Mouse (Mus musculus) midbrain, embryonic 14.5 days (tissue): ENCODE data around the gene Tjp2. TPM values are rescaled to one million over a fixed set of nuclear protein-coding genes. Genes with fewer than 3 reads are reported as not detected.

ENCODE experiments used
- ATAC-seq: fragments of 200-750 bp; cut with Nextera tagmentation; 2 replicates; pipeline ENCODE4 v1.8.0; 2017; ENCODE audit warnings: moderate number of reproducible peaks, moderate library complexity; ENCODE audit not compliant: low FRiP score, low TSS enrichment
- DNase-seq: peaks from one replicate; pipeline ENCODE4 v3.0.0-alpha.2; 2015
- H3K27ac ChIP-seq: fragments of 300-500 bp; sonication (generic); replicated peaks from 2 replicates; pipeline ENCODE4 v1.5.1; 2014; ENCODE audit warnings: mild to moderate bottlenecking, low read depth, low read length, moderate library complexity
- H3K27me3 ChIP-seq: fragments of 300-500 bp; sonication (generic); 2 replicates; pipeline ENCODE4 v1.6.1; 2014; ENCODE audit warnings: low read length, control low read depth, mixed read lengths; ENCODE audit not compliant: control insufficient read depth, insufficient read depth
- H3K36me3 ChIP-seq: fragments of 300-500 bp; sonication (generic); 2 replicates; pipeline ENCODE4 v1.6.1; 2014; ENCODE audit warnings: low read length, control low read depth; ENCODE audit not compliant: control insufficient read depth, insufficient read depth
- H3K4me1 ChIP-seq: fragments of 300-500 bp; sonication (generic); 2 replicates; pipeline ENCODE4 v1.6.1; 2014; ENCODE audit warnings: mild to moderate bottlenecking, antibody characterized with exemption, low read length, control low read depth; ENCODE audit not compliant: control insufficient read depth, insufficient read depth
- H3K4me2 ChIP-seq: fragments of 300-500 bp; sonication (generic); 2 replicates; pipeline ENCODE4 v1.6.1; 2014; ENCODE audit warnings: mild to moderate bottlenecking, low read length, moderate library complexity
- H3K4me3 ChIP-seq: fragments of 300-500 bp; sonication (generic); replicated peaks from 2 replicates; pipeline ENCODE4 v1.5.1; 2014; ENCODE audit warnings: low read depth, low read length
- H3K9ac ChIP-seq: fragments of 300-500 bp; sonication (generic); replicated peaks from 2 replicates; pipeline ENCODE4 v1.6.1; 2014; ENCODE audit warnings: mild to moderate bottlenecking, low read length, moderate library complexity
- H3K9me3 ChIP-seq: fragments of 300-500 bp; sonication (generic); 2 replicates; pipeline ENCODE4 v1.6.1; 2016; ENCODE audit warnings: low read length, control low read depth, mixed read lengths; ENCODE audit not compliant: control insufficient read depth
- WGBS: fragments of 180-500 bp; shearing (Covaris S2); extraction: QIAGEN DNeasy Blood & Tissue Kit; methylation state at CpG from one replicate; pipeline ENCODE4 v1.1.7; 2014; 5-methylcytosine and 5-hydroxymethylcytosine counted together
- polyA plus RNA-seq: library from polyadenylated mRNA; unstranded; fragments of >200 nt; fragmentation: Nextera tagmentation; extraction: Ambion mirVana; gene quantifications from 2 replicates; pipeline ENCODE4 v1.2.1, GENCODE M21; 2014

Tjp2 gene
- polyA plus RNA-seq, 1 experiment from 2014 or later = 15.5 TPM

DNA sequence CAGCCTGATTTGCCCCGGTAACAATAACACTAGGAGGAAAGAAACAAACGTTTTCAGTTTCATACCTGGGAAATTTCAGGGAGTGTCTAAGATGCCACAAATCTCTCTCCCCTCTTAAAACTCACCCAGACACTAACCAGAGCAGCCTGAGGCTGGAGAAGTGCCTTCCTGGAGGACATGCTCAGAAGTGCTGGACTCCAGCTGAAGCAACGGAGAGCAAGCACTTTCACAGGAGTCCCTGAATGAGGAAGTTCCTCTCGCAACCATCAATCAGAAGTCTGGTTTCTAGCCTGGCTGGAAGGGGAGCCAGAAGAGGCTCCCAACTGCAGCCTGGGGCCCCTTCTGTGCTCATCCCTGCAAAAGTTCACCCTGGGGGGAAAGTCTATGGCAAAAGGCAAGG is 60.9 kb downstream of the Tjp2 start:
- 65% methylated on average over 4 of the region's 4 CpGs for WGBS
- peaks cover 13% of the 10 kb centered on the region for H3K4me1 ChIP-seq
- no peaks in the 10 kb centered on the region for H3K9me3 ChIP-seq
- H3K4me3 ChIP-seq = no peak overlapping the region
- H3K27me3 ChIP-seq = no peaks in the 10 kb centered on the region
- no peak for DNase-seq
- no peak for ATAC-seq
- H3K4me2 ChIP-seq = no peak overlapping the region
- H3K36me3 ChIP-seq = no peaks in the 10 kb centered on the region
- H3K27ac ChIP-seq = no peak overlapping the region
- H3K9ac ChIP-seq = no peak overlapping the region

- no peak overlapping the region for H3K9ac ChIP-seq
- peak; percentile 70; the same call in 1 of the 2 replicates for ATAC-seq
Measured at GRCm38 (mm10) chr19:24160460-24160859, 64.4 kb downstream of the Tjp2 start.

DNA sequence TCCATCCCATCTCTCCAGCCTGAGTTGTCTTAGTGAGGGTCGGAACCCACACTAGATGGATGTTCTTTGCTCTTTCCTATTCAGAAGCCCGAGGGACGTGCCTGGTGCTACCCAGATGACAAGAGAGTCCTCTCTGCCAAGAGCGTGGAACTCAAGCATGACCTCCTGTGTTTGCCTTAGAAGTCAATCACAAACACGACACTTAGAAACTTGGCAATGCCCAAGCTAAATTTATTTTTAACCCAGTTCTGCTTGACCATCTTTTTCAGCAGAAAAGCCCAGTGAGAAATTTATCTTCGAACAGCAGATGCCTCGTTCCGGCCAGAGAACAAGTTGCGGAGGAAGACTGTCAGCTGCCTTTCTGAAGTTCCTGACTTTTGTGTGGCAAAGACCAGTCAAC is 65.1 kb downstream of the Tjp2 start:
- no peak for ATAC-seq
- 73% methylated on average over 9 of the region's 9 CpGs for WGBS

More at GRCm38 (mm10) chr19:24160460-24160859, 64.4 kb downstream of the Tjp2 start:
- H3K4me2 ChIP-seq = no peak overlapping the region
- no peaks in the 10 kb centered on the region for H3K9me3 ChIP-seq
- DNase-seq = peak; percentile 65
- no peaks in the 10 kb centered on the region for H3K27me3 ChIP-seq
- H3K36me3 ChIP-seq = no peaks in the 10 kb centered on the region
- 0 out of 2 replicates have a peak overlapping the region, but pooled peaks have one; percentile 26 for H3K27ac ChIP-seq
- H3K4me1 ChIP-seq = no peaks in the 10 kb centered on the region
- H3K4me3 ChIP-seq = no peak overlapping the region
- 10% methylated on average over 8 of the region's 8 CpGs for WGBS

DNA sequence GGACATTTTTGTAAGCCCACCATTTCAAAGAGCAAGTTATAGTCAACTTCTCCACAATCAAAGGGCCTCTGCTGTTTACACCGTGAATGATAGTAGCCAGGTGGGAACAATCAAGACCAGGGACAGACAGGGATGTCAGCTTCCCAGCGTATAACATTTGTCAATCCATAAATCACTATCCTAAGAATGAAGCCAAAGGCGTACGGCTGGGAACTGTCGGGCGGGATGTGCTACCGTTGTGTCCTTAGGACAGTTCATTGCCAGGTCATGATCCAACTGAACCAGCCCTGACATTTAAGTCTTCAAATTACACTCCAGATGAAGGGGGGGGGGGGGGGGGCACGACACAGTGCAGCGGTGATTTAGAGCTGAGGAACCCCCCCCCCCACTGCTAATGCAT is 65.5 kb downstream of the Tjp2 start:
- no peaks in the 10 kb centered on the region for H3K36me3 ChIP-seq
- no peaks in the 10 kb centered on the region for H3K4me1 ChIP-seq
- H3K27me3 ChIP-seq = no peaks in the 10 kb centered on the region
- H3K27ac ChIP-seq = no peak overlapping the region
- DNase-seq = no peak
- no peaks in the 10 kb centered on the region for H3K9me3 ChIP-seq
- no peak overlapping the region for H3K4me2 ChIP-seq
- H3K9ac ChIP-seq = no peak overlapping the region
- ATAC-seq = no peak
- no peak overlapping the region for H3K4me3 ChIP-seq
- WGBS = 84% methylated on average over 8 of the region's 9 CpGs

More for the DNA sequence above, 65.1 kb downstream of the Tjp2 start:
- no peaks in the 10 kb centered on the region for H3K4me1 ChIP-seq
- H3K4me2 ChIP-seq = no peak overlapping the region
- H3K4me3 ChIP-seq = no peak overlapping the region
- no peaks in the 10 kb centered on the region for H3K27me3 ChIP-seq
- DNase-seq = no peak
- H3K36me3 ChIP-seq = no peaks in the 10 kb centered on the region
- no peak overlapping the region for H3K9ac ChIP-seq
- no peaks in the 10 kb centered on the region for H3K9me3 ChIP-seq
- no peak overlapping the region for H3K27ac ChIP-seq

DNA sequence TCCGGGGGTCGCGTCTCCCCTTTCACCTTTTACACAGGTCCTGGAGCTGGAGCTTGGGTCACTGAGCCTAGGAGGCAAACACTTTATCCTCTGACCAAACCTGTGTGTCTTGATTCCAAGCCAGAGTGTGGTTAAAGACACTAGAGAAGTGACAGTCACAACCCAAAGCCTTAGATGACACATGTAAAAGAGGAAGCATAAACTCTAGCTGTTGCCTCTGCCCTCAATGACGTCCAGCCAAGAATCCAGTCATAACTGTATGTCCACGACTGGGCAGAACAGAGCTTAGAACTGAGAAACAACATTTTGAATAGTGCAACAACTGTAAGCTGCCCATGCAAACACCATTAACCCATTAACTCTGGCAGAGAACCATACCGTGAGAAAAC is 68.8 kb downstream of the Tjp2 start:
- H3K36me3 ChIP-seq = no peaks in the 10 kb centered on the region
- no peak overlapping the region for H3K9ac ChIP-seq
- no peak for ATAC-seq
- H3K27ac ChIP-seq = no peak overlapping the region
- no peak overlapping the region for H3K4me2 ChIP-seq
- DNase-seq = no peak
- no peak overlapping the region for H3K4me3 ChIP-seq
- WGBS = 82% methylated on average over 6 of the region's 6 CpGs
- no peaks in the 10 kb centered on the region for H3K4me1 ChIP-seq
- no peaks in the 10 kb centered on the region for H3K27me3 ChIP-seq
- H3K9me3 ChIP-seq = no peaks in the 10 kb centered on the region

- DNase-seq (no peak), ATAC-seq (no peak)
- no peak overlapping the region for H3K27ac ChIP-seq
- H3K4me1 ChIP-seq = no peaks in the 10 kb centered on the region
- H3K9me3 ChIP-seq = no peaks in the 10 kb centered on the region
- no peak overlapping the region for H3K9ac ChIP-seq
- WGBS = 49% methylated on average over 8 of the region's 8 CpGs
- no peaks in the 10 kb centered on the region for H3K36me3 ChIP-seq
- no peak overlapping the region for H3K4me2 ChIP-seq
- no peak overlapping the region for H3K4me3 ChIP-seq
- H3K27me3 ChIP-seq = no peaks in the 10 kb centered on the region
Measured at GRCm38 (mm10) chr19:24155395-24156066, 69.3 kb downstream of the Tjp2 start.

- ATAC-seq (no peak), DNase-seq (peak; percentile 88)
- Histone ChIP-seq H3K9me3 (no peaks in the 10 kb centered on the region), H3K27me3 (no peaks in the 10 kb centered on the region), H3K27ac (no peak overlapping the region), H3K9ac (no peak overlapping the region), H3K36me3 (no peaks in the 10 kb centered on the region), H3K4me1 (no peaks in the 10 kb centered on the region), H3K4me3 (no peak overlapping the region), H3K4me2 (no peak overlapping the region)
- WGBS = 59% methylated on average over 9 of the region's 9 CpGs
Measured at GRCm38 (mm10) chr19:24153266-24154023, 71.4 kb downstream of the Tjp2 start.

DNA sequence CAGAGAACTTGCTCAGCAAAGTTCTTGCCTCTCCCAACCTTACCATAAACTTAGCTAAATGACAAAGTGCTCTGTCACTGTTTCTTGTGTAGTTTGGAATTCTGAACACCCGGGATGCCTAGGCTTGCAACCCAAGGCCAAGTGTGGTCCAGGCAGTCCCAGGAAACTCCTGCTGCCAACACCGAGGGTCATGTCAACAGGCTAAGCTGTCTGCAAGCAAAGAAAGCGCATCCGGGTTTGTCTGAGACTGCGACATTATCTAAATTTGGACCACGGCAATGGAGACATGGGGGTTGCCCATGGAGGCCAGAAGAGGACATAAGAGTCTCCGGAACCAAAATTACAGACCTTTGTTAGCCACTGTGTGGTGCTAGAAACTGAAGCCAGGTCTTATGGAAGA is 80.8 kb downstream of the Tjp2 start:
- H3K27ac ChIP-seq = peak overlapping the region; percentile 39; the same call in 1 of the 2 replicates
- no peak overlapping the region for H3K4me3 ChIP-seq
- peaks cover 12% of the 10 kb centered on the region for H3K4me1 ChIP-seq
- no peak for ATAC-seq
- no peaks in the 10 kb centered on the region for H3K9me3 ChIP-seq
- H3K36me3 ChIP-seq = no peaks in the 10 kb centered on the region
- no peaks in the 10 kb centered on the region for H3K27me3 ChIP-seq
- H3K4me2 ChIP-seq = no peak overlapping the region
- WGBS = 90% methylated on average over 7 of the region's 7 CpGs
- DNase-seq = no peak
- no peak overlapping the region for H3K9ac ChIP-seq

GRCm38 (mm10) chr19:24142621-24143061 is 82.2 kb downstream of the Tjp2 start:
- DNase-seq (peak; percentile 53), ATAC-seq (peak; percentile 55)
- 33% methylated on average over 12 of the region's 12 CpGs for WGBS
- no peaks in the 10 kb centered on the region for H3K27me3 ChIP-seq
- no peak overlapping the region for H3K4me3 ChIP-seq
- peak overlapping the region; percentile 60 for H3K27ac ChIP-seq
- H3K36me3 ChIP-seq = no peaks in the 10 kb centered on the region
- H3K4me2 ChIP-seq = peak overlapping the region; percentile 30
- no peaks in the 10 kb centered on the region for H3K9me3 ChIP-seq
- peaks cover 12% of the 10 kb centered on the region for H3K4me1 ChIP-seq
- no peak overlapping the region for H3K9ac ChIP-seq
